Mouse (Mus musculus): ENCODE measurements around the gene Tsku.

- no peak for TF ChIP-seq CTCF (IDR thresholded peaks at IDR 0.05; ENCODE audit: low read depth)
- TF ChIP-seq EP300 (IDR thresholded peaks at IDR 0.05; ENCODE audit: low read depth) = no peak
These were observed 30.3 kb upstream of the Tsku start for GRCm38 (mm10) chr7:98391351-98391936.

Data from liver, embryonic 14.5 days (tissue).